Mouse (Mus musculus) heart, postnatal 25 days (tissue): ENCODE measurements around the gene Mtor. TPM values are rescaled to one million over a fixed set of nuclear protein-coding genes. Genes with fewer than 3 reads are reported as not detected.

Source experiments
- DNase-seq: peaks from one replicate; pipeline ENCODE4 v3.0.0; 2022; ENCODE audit warnings: low spot score
- intact Hi-C: fragments of 180-260 bp; cut with DNase I; formaldehyde crosslinking; loops from one replicate; pipeline ENCODE4 v1.15.1; 2025
- total RNA-seq, 2 experiments: library from RNA; stranded (reverse); gene quantifications; 2 replicates each; pipeline ENCODE4 v1.2.3; 2021

The Mtor gene
- total RNA-seq, 2 experiments from 2014 or later = 45.3 to 46.0 TPM

DNA sequence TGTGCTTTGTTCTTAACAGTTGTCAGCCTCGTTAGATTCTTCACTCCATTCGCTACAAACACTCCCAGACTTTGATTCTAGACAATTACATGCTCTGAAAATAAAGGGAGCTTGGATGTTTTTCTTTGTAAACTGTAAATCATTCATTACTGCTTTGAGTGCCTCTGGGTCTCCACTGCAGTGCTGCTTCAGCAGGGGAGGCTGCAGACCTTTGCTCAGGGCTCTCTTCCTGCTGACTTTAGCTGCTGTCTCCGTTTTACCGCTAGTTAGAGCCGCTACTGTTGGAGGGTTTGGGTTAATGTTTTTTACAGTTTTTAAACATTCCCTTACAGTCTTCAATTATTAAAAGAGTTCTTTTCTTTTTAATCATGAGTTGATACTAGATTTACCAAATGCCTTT lies 25.1 kb downstream of the Mtor start:
- intact Hi-C loops = no loop called here
- DNase-seq = no peak

DNA sequence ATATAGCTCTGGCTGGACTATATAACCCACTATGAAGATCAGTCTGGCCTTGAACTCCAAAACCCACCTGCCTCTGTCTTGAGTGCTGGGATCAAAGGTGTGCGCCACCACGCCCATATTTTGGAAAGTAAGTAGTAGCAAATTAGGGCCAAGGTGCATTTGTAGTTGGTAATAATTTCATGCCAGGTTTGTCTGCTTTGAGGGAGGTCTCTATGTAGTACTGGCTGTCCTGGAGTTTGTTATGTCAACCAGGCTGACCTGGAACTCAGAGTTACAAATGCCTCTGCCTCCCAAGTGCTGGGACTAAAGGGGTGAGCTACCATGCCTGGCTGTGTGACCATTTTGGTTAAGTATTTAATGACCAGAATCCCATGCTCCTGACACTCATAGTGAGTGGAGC lies 31.8 kb downstream of the Mtor start:
- no peak for DNase-seq
- intact Hi-C loops = no loop called here

DNA sequence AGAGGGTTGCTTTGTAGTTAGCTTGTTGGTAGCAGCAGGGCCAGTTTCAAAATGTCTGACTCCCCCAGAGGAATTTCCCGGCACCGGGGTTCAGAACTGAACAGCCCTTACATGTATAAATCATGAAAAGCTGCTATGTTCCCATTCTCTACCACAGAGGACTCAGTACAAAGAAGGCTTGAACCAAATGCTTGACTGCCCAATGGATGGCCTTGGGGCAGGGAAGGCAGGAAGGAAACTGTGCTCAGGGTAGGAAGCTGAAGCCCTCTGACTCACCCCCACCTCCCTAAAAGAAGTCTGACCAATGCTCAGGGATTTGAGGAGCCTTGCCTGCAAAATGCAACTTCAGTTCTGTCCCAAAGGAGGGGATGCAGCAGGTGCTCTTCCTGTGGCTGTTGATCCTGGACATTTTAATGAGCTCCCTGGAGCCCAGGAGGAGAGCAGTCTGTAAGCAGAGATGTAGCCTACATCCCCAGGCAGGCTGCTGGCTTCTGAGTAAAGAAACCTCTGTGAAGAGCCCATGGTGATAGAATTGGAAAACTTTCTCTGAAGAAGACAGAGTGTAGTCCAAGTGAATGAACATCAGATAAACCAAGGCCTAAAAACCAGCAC lies 33.3 kb downstream of the Mtor start:
- no peak for DNase-seq
- intact Hi-C loops = no loop called here

DNA sequence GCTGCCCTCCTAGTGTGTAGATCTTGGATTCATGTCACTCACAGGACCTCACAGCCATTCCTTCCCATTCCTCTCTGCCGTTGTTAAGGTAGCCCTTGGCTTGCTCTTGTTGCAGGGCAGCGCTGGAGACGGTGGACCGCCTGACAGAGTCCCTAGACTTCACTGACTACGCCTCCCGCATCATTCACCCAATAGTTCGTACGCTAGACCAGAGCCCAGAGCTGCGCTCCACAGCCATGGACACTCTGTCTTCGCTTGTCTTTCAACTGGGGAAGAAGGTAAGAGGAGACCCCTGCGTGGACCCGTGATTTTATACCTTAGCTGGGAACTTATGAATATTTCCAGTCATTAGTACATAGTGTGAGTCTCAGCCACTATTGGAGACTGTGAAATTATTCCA lies 36.1 kb downstream of the Mtor start:
- no peak for DNase-seq
- intact Hi-C loops = no loop called here

DNA sequence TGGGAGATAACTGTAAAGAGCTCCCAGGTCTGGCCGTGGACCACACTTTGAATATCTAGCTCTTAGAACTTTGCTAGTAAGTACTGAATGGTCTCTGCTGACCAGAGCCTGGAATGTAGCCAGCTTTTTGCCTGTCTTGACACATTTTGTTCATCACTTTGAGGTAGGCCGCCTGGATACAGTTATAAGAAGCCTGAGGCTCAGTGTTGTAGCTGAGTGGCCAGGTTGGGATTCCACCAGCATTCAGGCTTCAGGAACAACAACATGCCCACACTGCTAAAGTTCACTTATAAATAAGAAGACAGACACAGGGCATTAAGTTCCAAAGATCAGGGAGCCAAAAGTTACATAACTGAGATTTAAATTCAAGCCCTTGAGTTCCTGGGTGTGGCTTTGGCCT lies 39.4 kb downstream of the Mtor start:
- DNase-seq = no peak
- intact Hi-C loops = no loop called here

DNA sequence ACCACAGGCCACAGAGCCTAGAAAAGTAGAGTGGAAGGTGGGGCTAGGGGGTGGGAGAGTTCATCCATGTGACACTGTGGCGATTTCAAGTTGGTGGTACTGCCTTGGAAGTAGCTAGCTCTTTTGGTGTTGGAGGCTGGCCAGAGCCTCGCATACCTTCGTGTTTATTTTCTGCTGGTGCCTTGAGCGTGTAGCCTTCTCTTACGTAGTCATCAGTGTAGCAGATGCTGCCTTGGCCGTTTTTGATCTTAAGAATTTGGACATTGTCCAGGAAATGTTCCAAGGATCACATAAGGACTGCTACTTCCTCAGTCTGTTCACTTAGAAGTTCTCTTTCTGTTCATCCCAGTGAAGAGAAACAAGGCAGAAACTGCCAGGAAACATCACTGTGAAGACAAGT lies 42.1 kb downstream of the Mtor start:
- intact Hi-C loops = loop anchor here (5.0 kb wide), 1 partner anchor 117 kb away; no protein-coding TSS in a partner anchor

DNA sequence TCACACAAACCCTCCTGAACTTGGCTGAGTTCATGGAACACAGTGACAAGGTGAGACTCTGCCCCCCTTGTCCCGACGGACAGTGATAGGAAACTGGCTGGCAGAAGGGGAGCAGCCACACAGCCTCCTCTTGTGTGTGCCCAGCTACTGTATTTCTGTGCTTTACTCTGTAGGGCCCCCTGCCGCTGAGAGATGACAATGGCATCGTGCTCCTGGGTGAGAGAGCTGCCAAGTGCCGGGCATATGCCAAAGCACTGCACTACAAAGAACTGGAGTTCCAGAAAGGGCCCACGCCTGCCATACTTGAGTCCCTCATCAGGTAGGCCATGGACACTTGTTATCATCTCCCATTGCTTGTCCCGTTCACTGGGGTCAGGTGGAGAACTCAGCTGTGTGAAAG lies 43.0 kb downstream of the Mtor start:
- DNase-seq = no peak
- intact Hi-C loops = loop anchor here (5.0 kb wide), 1 partner anchor 116 kb away; no protein-coding TSS in a partner anchor

More for the DNA sequence above, 42.1 kb downstream of the Mtor start:
- DNase-seq = no peak

DNA sequence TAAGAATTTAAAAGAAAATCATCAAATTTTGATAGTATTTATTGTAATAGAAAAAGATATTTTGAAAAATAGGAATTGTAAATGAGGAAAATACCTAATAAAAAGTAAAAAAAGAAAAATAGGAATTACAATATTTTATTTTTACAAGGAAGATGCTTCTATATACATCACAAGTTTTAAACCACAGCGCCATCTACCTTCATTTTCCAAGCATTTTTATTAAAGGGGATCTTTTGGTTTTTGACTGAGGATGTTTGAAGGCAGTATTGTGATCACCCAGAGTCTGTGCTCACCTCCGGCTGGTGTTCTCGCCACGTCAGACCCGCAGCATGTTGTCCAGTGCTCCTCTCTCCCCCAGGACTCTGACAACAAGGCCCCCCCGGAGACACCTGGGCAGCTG lies 46.7 kb downstream of the Mtor start:
- no peak for DNase-seq
- intact Hi-C loops = no loop called here

DNA sequence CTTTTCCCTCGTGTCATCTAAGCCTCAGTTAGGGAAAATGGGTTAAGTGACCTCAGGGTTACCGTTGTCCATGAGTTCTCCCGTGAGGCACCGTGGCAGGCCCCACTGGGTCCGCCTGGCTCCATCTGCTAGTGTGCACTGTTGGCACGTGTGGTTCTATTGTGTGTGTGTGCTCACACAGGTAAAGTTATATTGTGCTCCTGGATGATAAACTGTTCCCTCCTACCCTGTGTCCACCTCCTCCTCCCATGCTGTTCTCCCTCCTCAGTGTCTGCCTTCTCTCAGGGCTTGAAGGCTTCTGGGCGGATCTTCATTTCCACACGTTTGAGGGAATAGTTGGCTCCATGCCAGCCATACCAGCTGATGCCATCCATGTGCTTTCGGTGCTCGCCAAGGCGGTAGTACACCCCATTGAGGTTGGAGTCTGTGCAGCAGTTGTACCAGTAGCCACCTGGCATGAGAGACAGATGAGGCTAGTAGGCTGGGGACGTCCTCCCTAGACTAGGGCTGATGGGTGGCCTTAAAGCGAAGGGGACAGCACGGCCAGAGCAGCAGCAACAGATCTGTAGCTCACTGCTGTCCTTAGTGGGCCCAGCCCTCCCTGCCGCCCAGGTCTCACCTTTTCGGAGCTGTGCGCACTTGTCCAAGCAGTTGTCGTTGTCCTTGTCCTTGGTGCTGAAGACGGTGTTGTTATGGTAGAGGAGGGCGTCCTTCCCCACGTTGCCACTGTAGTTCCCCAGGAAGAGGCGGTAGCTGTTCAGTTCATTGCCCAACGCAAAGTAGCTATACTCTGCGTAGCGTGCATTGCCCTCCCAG lies 47.7 kb downstream of the Mtor start:
- intact Hi-C loops = no loop called here
- no peak for DNase-seq

DNA sequence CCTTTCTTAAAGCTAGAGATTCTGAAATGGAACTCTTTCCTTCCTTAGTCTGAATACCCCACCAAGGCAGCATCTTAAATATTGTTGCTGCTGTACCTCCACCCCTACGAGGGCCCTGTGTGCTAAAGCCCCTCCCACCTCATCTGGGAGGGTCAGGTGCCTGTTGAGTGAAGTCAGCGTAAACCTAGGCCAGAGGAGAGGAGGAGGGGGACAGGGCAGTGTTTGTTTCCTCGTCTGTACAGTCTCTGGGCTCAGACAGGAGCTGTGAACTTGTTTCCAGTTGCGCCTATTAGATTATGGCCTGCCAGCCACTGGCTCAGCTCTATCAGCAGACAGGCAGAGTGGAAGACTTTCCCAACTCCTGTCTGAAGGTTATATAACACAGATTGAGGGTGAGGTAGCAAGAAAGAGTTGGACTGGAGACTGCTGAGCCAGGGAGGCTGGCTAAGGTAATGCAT lies 52.0 kb downstream of the Mtor start, which contains the start of gene Angptl7:
Angptl7 (minus strand) TSS at position 51 of the 458 bp plus-strand sequence.
- intact Hi-C loops = no loop called here
- peak; percentile 37 for DNase-seq

DNA sequence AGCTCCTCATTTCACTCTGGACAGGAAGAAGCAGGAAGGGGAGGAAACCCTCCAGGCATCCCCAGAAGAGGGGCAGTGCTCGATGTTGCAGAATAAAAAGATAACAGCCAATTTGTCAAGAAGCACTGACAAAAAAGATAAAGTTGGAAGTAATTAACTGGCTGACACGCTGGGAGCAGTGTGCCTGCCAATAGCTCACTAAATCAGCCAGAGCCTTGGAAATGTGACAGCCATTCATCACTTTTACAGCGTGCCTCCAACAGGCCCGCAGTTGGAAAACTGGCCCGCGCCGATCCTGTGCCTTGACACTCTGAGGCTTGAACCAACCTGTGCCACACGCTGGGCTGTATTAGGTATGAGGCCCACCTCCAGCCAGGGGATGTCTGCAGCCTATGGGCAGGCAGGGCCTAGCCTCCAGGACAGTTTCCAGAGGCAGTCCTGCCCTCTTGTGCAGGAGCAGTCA lies 56.1 kb downstream of the Mtor start:
- intact Hi-C loops = no loop called here
- peak; percentile 42 for DNase-seq

DNA sequence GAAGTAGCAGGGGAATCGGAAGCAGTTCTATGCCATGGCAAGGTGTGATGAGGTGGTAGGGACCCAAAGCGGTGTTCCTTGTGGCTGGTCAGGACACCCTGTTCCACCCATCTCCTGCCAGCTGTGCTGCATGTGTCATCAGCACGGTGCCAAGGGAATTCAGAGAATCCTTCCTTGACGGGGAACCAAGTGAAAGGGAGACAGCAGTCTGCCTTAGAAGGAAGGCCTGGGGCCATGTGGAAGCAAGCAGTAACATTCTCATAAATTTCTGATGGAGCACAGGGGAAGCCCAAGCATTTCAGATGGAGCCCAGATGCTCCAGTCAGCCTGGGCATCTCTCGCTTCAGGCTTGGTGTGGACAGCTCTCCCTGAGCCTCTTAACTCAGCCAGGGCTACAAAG lies 59.2 kb downstream of the Mtor start:
- intact Hi-C loops = no loop called here
- DNase-seq = no peak

DNA sequence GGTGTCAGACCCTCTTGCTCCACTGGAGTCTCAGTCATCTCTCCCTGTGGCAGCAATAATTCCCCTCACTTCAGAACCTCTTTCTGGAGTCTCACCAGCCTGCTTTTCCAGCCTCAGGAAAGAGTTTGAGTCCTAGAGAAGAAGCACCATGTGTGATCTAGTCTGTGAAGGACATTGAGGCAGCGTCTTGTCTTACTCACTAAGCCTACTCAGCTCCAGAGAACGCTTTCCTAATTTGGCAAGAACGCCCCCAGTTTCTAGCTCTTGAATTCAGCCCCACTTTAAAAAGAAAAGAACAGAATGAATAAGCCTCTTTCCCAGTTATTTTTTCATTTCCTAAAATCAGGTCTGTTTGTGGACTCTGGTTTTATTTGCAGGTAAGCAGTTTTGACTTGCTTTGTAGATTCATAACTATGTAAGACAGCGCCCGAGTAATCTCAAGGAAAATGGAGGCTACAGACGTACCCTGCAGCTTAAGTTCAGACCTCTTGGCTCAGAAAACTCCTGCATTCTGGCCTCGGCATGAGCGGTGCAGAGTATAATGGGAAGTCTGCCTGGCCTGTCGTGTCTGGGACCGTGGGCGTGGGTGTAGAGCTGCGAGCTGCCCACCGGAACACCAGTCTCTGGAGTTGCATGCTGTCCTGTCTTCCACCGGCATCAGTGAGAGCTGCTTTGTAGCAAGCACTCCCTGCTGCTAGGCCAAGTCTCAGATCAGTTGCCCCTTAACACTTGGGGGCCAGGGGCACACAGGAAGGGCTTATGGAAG lies 59.9 kb downstream of the Mtor start:
- intact Hi-C loops = no loop called here
- DNase-seq = no peak

DNA sequence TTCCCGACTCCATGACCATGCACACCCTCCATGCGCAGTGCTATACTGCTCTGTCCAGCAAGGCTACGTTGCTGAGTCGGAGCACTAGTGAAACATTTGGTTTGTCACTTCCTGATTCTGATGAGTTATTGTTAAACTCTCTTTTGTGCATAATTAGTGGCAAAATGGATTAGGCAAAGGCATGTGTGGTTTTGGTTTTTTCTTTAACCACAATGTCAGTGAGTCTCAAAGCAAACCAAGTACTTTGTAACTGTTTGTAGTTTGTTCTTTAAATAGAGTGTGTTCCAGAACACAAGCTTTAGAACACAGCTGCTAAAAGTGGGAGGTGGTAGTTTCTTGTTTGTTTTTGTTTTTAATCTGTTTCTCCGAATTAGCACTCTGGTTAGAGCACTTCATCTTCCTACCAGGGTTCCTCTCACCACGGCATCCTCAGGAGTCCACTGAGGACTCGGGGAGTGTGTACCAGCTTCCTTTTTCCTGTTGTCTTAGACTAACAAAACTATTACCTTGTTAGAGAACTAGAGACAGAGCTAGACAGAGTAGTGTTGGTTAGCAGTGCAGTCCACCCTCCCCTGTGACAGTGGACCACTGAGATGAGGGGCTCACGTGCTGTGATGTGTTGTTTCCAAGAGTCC lies 61.2 kb downstream of the Mtor start:
- intact Hi-C loops = no loop called here
- no peak for DNase-seq

DNA sequence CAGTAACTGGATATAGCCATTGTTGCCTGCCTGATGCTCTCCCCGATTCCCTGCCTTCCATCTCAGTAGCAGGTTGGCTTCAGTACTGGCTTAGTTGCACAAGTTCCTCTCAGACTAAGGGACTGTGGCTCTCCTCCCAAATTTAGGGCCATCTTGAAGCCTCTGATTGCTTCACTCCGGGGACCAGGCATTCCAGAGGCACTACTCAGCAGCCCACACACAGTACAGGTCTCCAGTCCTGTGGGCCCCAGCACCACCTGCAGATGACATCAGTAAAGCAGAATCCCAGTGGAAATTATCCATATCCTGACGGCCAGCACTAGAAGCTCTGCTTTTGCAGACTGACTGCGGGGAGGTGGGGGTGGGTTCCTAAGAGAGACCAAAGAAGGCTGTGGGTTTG lies 62.3 kb downstream of the Mtor start:
- peak; percentile 48 for DNase-seq
- intact Hi-C loops = no loop called here

DNA sequence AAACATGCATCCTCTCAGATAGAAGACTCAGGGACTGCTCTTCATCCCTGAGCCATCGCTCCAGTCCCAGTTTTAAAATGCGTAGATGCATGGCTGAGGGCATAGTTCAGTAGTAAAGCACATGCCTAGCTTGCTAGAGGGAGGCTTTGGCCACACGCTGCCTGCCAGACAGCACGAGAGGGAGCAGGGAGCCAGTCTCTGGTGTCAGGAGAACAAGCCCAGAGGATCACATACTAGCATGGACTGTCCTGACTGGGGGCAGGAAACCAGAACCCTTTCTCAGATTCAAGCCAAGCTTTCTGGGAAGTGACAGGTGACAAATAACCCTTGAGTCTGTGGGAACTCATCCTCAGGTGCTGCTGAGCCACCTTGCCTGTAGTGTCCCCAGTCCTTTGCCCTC lies 62.9 kb downstream of the Mtor start:
- no peak for DNase-seq
- intact Hi-C loops = no loop called here

DNA sequence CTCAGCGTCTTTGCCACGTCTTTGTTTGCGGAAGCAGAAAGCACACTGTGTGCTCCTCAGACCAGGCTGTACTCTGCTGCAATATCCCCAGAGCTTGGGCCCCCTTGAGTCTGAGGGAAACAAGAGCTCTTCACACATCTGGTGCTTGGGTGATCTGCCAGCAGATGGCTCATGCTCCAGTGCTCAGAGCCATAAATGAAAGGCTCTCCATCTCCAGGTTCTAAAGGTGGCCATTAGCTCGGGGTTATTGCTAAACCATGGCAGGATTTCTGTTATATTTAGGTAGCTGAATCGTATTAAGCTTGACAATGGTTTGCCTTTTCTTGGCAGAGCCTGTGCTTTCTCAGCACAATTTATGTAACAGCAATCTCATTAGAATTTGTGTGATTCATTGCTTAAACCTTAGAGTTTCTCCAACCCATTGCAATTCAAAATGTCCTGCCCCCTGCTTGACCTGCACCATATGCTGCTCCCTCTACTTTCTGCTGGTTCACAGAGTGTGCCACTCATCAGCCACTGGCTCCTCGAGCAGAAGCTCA lies 64.7 kb downstream of the Mtor start:
- intact Hi-C loops = no loop called here
- DNase-seq = peak; percentile 24

DNA sequence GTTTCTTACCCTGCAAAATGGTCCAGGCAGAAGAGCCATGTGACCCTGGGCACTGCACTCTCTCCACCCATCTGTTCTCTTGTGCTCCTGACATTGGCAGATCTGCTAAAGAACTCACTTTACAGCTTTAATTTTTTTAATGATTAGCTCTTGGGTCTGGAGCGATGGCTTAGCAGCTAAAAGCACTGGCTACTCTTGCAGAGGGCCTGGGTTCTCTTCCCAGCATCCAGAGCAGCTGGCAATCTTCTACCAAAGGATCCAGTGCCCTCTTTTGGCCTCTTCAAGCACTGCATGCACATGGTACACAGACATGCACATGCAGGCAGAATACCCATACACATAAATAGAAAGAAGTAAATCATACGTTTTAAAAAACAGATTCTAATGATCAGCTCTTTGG lies 66.9 kb downstream of the Mtor start:
- DNase-seq = no peak
- intact Hi-C loops = no loop called here

DNA sequence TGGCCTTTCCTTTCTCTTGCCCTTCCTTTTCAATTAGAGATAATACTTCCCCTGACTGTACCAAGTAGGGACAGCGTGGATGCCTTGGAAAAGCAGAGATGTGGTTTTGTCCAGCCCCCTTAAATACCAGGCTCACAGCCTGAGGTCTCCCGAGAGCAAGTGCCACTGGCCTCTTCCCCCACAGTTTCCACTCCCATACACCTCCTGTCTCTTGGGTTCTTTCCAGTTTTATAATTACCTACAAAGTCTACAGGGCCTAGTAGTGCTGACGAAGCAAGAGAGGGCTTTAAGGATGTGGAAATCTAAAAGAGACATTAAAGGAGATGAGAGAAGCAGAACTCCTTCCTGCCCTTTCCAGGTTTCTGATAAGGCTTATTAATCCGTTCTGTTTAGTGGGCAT lies 69.4 kb downstream of the Mtor start:
- intact Hi-C loops = no loop called here
- DNase-seq = no peak

DNA sequence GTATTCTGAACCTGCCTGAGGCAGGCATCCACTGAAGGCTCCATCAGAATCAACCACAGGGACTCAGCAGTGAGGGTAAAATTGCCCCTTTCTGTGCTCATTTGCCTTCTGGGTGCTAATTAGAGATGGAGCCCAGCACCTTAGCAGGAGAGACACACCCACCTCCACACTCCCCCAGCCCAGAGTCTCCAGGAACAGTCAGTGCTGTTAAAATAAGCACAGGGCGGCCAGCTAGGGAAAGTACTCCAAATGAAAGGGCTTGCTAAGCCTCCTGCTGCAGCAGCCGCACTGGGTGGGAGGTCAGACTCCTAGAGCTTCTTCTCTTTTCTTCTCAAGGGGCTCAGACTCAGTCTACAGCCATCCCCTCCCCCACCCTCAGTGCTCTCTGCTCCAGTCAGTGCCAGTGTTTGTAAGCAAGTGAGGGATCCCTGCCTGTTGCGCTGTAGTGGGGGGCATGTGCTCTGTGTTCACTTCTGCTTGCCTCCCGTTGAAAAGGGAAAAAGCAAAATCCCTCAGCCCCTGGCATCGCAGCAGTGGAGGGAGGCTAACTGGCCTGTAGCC lies 69.9 kb downstream of the Mtor start:
- intact Hi-C loops = no loop called here
- DNase-seq = no peak
